Mouse (Mus musculus): ENCODE measurements around the gene Vps8. TPM values are rescaled to one million over a fixed set of nuclear protein-coding genes. Genes with fewer than 3 reads are reported as not detected.

Vps8 gene
- polyA plus RNA-seq, 1 experiment: 15.3 TPM

- H3K27me3 ChIP-seq (ENCODE audit: control insufficient read depth, insufficient read depth, low read length): no peaks in the 10 kb centered on the region
- no peak for TF ChIP-seq POLR2A (IDR thresholded peaks at IDR 0.05; ENCODE audit: control insufficient read depth, extremely low read depth, insufficient read depth, low read length, poor library complexity)
- H3K4me3 ChIP-seq (ENCODE audit: control insufficient read depth, insufficient read depth, low read length): no peak overlapping the region
- H3K4me1 ChIP-seq (replicated peaks; ENCODE audit: control insufficient read depth, insufficient read depth, low read length): no peaks in the 10 kb centered on the region
- DNase-seq: no peak
- no peaks in the 10 kb centered on the region for H3K36me3 ChIP-seq (ENCODE audit: control insufficient read depth, insufficient read depth, low read length)
- no peak overlapping the region for H3K27ac ChIP-seq (ENCODE audit: control insufficient read depth, insufficient read depth, low read length)
- 94% methylated on average over 6 of the region's 6 CpGs for WGBS
These were observed 29.7 kb downstream of the Vps8 start for GRCm38 (mm10) chr16:21452569-21452968.

DNA sequence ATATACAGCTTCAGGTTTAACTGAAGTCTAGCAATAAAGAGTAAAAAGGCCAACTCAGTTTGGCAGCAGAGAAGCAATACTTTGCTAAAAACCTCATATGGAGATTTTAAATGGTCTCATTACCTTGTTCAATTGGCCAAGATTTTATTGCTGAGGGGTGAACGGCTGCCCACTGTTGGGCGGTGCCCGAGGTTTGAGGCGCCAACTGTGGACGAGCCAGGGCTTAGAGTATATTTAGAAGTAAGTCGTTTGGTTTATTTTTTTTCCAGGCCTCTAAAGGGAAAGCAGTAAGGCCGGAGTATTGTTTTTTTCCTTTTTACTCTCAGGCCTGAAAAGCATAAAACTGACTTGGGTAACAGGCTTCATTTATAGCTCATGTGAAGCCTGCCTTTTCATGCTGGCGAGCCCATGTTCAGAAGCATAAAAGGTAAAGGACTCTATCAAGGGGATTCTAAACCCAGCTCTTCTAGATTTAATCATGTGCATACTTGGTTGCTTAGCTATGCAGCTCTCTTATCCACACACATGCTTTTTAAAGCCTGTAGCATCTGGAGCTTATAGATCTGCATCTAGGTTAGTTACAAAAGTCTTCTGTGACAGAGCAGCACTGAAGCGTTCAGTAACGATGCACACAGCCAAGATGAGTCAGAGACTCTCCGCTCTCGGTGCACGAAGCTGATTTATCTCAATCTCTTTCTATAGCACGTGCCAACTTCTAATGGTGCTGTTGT, 34.9 kb downstream of the Vps8 start:
- 91% methylated on average over 14 of the region's 14 CpGs for WGBS
- DNase-seq: no peak
- H3K27ac ChIP-seq (ENCODE audit: control insufficient read depth, insufficient read depth, low read length): no peak overlapping the region
- H3K36me3 ChIP-seq (ENCODE audit: control insufficient read depth, insufficient read depth, low read length): peaks cover 13% of the 10 kb centered on the region; the same call in 1 of the 2 replicates
- H3K4me1 ChIP-seq (replicated peaks; ENCODE audit: control insufficient read depth, insufficient read depth, low read length): no peaks in the 10 kb centered on the region
- TF ChIP-seq POLR2A (IDR thresholded peaks at IDR 0.05; ENCODE audit: control insufficient read depth, extremely low read depth, insufficient read depth, low read length, poor library complexity): no peak
- TF ChIP-seq CTCF (IDR thresholded peaks at IDR 0.05; ENCODE audit: borderline replicate concordance, control insufficient read depth, extremely low read depth, insufficient read depth, low read length, poor library complexity): no peak
- H3K27me3 ChIP-seq (ENCODE audit: control insufficient read depth, insufficient read depth, low read length): no peaks in the 10 kb centered on the region
- H3K4me3 ChIP-seq (ENCODE audit: control insufficient read depth, insufficient read depth, low read length): no peak overlapping the region

DNA sequence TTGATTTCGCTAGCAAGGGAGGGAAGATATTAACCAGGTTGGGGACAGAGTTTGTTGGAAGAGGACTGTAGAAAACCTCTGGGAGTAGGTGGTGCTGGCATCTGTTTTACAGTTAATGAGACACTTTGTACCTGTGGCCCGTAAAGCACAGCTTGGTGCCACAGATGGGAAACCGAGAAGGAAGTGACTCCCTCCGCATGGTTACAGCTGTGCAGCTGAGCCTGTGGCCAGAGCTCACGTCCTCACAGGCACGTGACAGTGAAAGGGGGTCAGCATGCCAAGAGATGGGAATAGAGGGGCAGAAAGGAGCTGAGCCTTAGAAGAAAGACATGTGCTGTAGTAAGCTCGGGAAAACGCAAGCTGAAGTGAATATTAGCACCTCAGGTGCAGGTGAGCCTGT, 43.0 kb downstream of the Vps8 start:
- H3K4me3 ChIP-seq (ENCODE audit: control insufficient read depth, insufficient read depth, low read length): no peak overlapping the region
- WGBS: 37% methylated on average over 8 of the region's 8 CpGs
- DNase-seq: peak; percentile 3
- no peaks in the 10 kb centered on the region for H3K36me3 ChIP-seq (ENCODE audit: control insufficient read depth, insufficient read depth, low read length)
- no peaks in the 10 kb centered on the region for H3K27me3 ChIP-seq (ENCODE audit: control insufficient read depth, insufficient read depth, low read length)
- TF ChIP-seq POLR2A (IDR thresholded peaks at IDR 0.05; ENCODE audit: control insufficient read depth, extremely low read depth, insufficient read depth, low read length, poor library complexity) (no peak), CTCF (IDR thresholded peaks at IDR 0.05; ENCODE audit: borderline replicate concordance, control insufficient read depth, extremely low read depth, insufficient read depth, low read length, poor library complexity) (no peak)
- H3K4me1 ChIP-seq (replicated peaks; ENCODE audit: control insufficient read depth, insufficient read depth, low read length): 0 out of 2 replicates have a peak, but pooled peaks cover 3% of the 10 kb centered on the region
- H3K27ac ChIP-seq (ENCODE audit: control insufficient read depth, insufficient read depth, low read length): no peak overlapping the region

DNA sequence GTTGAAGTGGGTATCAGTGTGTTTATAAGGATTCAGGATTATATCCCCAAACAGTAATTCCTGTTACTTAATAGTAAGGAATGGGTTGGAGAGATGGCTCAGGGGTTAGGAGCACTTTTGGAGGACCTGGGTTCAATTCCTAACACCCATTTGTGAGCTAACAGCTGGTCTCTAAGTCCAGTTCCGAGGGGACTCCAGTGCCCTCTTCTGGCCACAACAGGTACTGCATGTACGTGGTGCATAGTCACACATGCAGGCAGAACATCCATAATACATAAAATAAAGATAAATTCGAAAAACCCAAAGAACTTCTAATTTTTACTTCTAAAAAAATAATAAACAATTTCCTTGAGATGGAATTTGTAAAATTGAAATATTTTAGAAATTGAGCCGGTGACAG, 47.5 kb downstream of the Vps8 start:
- no peaks in the 10 kb centered on the region for H3K36me3 ChIP-seq (ENCODE audit: control insufficient read depth, insufficient read depth, low read length)
- H3K27me3 ChIP-seq (ENCODE audit: control insufficient read depth, insufficient read depth, low read length): no peaks in the 10 kb centered on the region
- DNase-seq: peak; percentile 29
- no peak overlapping the region for H3K27ac ChIP-seq (ENCODE audit: control insufficient read depth, insufficient read depth, low read length)
- WGBS: 97% methylated on average over 4 of the region's 4 CpGs
- 0 out of 2 replicates have a peak, but pooled peaks cover 1% of the 10 kb centered on the region for H3K4me1 ChIP-seq (replicated peaks; ENCODE audit: control insufficient read depth, insufficient read depth, low read length)
- no peak overlapping the region for H3K4me3 ChIP-seq (ENCODE audit: control insufficient read depth, insufficient read depth, low read length)
- TF ChIP-seq CTCF (IDR thresholded peaks at IDR 0.05; ENCODE audit: borderline replicate concordance, control insufficient read depth, extremely low read depth, insufficient read depth, low read length, poor library complexity) (no peak; the same call in 1 of the 2 replicates), POLR2A (IDR thresholded peaks at IDR 0.05; ENCODE audit: control insufficient read depth, extremely low read depth, insufficient read depth, low read length, poor library complexity) (no peak)

GRCm38 (mm10) chr16:21477074-21477473, 54.2 kb downstream of the Vps8 start:
- Histone ChIP-seq H3K36me3 (ENCODE audit: control insufficient read depth, insufficient read depth, low read length) (no peaks in the 10 kb centered on the region), H3K4me3 (ENCODE audit: control insufficient read depth, insufficient read depth, low read length) (no peak overlapping the region), H3K27me3 (ENCODE audit: control insufficient read depth, insufficient read depth, low read length) (no peaks in the 10 kb centered on the region), H3K27ac (ENCODE audit: control insufficient read depth, insufficient read depth, low read length) (no peak overlapping the region), H3K4me1 (replicated peaks; ENCODE audit: control insufficient read depth, insufficient read depth, low read length) (no peaks in the 10 kb centered on the region)
- no peak for DNase-seq
- WGBS: 93% methylated on average over 4 of the region's 4 CpGs
- TF ChIP-seq CTCF (IDR thresholded peaks at IDR 0.05; ENCODE audit: borderline replicate concordance, control insufficient read depth, extremely low read depth, insufficient read depth, low read length, poor library complexity) (no peak), POLR2A (IDR thresholded peaks at IDR 0.05; ENCODE audit: control insufficient read depth, extremely low read depth, insufficient read depth, low read length, poor library complexity) (no peak)

DNA sequence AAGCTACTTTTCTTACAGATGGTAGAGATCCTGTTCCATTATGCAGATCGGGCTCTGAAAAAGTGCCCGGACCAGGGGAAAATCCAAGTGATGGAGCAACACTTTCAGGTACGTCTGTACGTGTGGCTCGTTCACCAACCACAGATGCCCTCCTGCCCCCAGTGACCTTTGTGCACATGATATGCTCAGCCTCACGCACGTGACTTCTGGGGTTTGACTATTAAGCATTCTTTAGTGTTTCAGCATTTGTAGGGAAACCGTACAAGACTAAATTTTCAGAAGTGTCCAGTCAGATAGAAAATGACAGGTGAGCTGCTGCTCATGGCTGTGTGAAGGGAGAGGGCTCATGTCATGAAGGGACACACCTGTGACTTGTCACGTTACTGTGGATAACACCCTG, 55.5 kb downstream of the Vps8 start:
- Histone ChIP-seq H3K4me1 (replicated peaks; ENCODE audit: control insufficient read depth, insufficient read depth, low read length) (no peaks in the 10 kb centered on the region), H3K27ac (ENCODE audit: control insufficient read depth, insufficient read depth, low read length) (no peak overlapping the region), H3K36me3 (ENCODE audit: control insufficient read depth, insufficient read depth, low read length) (no peaks in the 10 kb centered on the region), H3K27me3 (ENCODE audit: control insufficient read depth, insufficient read depth, low read length) (no peaks in the 10 kb centered on the region), H3K4me3 (ENCODE audit: control insufficient read depth, insufficient read depth, low read length) (no peak overlapping the region)
- TF ChIP-seq POLR2A (IDR thresholded peaks at IDR 0.05; ENCODE audit: control insufficient read depth, extremely low read depth, insufficient read depth, low read length, poor library complexity) (no peak), CTCF (IDR thresholded peaks at IDR 0.05; ENCODE audit: borderline replicate concordance, control insufficient read depth, extremely low read depth, insufficient read depth, low read length, poor library complexity) (no peak)
- DNase-seq: no peak
- 96% methylated on average over 9 of the region's 9 CpGs for WGBS

- Histone ChIP-seq H3K27me3 (ENCODE audit: control insufficient read depth, insufficient read depth, low read length) (no peaks in the 10 kb centered on the region), H3K36me3 (ENCODE audit: control insufficient read depth, insufficient read depth, low read length) (no peaks in the 10 kb centered on the region), H3K4me3 (ENCODE audit: control insufficient read depth, insufficient read depth, low read length) (no peak overlapping the region), H3K4me1 (replicated peaks; ENCODE audit: control insufficient read depth, insufficient read depth, low read length) (no peaks in the 10 kb centered on the region), H3K27ac (ENCODE audit: control insufficient read depth, insufficient read depth, low read length) (no peak overlapping the region)
- no peak for TF ChIP-seq CTCF (IDR thresholded peaks at IDR 0.05; ENCODE audit: borderline replicate concordance, control insufficient read depth, extremely low read depth, insufficient read depth, low read length, poor library complexity)
- TF ChIP-seq POLR2A (IDR thresholded peaks at IDR 0.05; ENCODE audit: control insufficient read depth, extremely low read depth, insufficient read depth, low read length, poor library complexity): no peak
- WGBS: 99% methylated on average over 5 of the region's 5 CpGs
- DNase-seq: no peak
These were observed 60.9 kb downstream of the Vps8 start for GRCm38 (mm10) chr16:21483803-21484202.
